Mouse (Mus musculus): ENCODE measurements around the gene Mymx.

GRCm38 (mm10) chr17:45581567-45581983 is 20.3 kb downstream of the Mymx start:
- TF ChIP-seq POLR2A (IDR thresholded peaks at IDR 0.05; ENCODE audit: insufficient read depth, low read depth, low read length) (no peak), CTCF (IDR thresholded peaks at IDR 0.05; ENCODE audit: insufficient read depth, low read depth, low read length) (peak; percentile 32; the same call in 1 of the 2 replicates)
